Mouse (Mus musculus): ENCODE measurements around the gene Ggact. TPM values are rescaled to one million over a fixed set of nuclear protein-coding genes. Genes with fewer than 3 reads are reported as not detected.
A peak's percentile ranks its signal among the peaks of the same experiment; 100 is the strongest.

Ggact gene
- polyA plus RNA-seq, 1 experiment from 2014 or later, result 14.2 TPM

- Histone ChIP-seq H3K9ac (ENCODE audit: low read depth, low read length) (no peak overlapping the region), H3K27me3 (ENCODE audit: control insufficient read depth, insufficient read depth, low read length) (no peaks in the 10 kb centered on the region), H3K36me3 (ENCODE audit: control insufficient read depth, insufficient read depth, low read length) (peaks cover 12% of the 10 kb centered on the region; the same call in 1 of the 2 replicates), H3K4me3 (ENCODE audit: low read length) (no peak overlapping the region), H3K4me2 (replicated peaks; ENCODE audit: low read depth, low read length) (no peak overlapping the region), H3K4me1 (ENCODE audit: control insufficient read depth, insufficient read depth, low read length) (no peaks in the 10 kb centered on the region), H3K9me3 (ENCODE audit: control insufficient read depth, low read length) (no peaks in the 10 kb centered on the region), H3K27ac (ENCODE audit: low read depth, low read length) (no peak overlapping the region)
- 53% methylated on average over 5 of the region's 5 CpGs for WGBS
- no peak for ATAC-seq (ENCODE audit: low FRiP score, low TSS enrichment)
Measured at GRCm38 (mm10) chr14:122920011-122920410, 6.5 kb upstream of the Ggact start.

DNA sequence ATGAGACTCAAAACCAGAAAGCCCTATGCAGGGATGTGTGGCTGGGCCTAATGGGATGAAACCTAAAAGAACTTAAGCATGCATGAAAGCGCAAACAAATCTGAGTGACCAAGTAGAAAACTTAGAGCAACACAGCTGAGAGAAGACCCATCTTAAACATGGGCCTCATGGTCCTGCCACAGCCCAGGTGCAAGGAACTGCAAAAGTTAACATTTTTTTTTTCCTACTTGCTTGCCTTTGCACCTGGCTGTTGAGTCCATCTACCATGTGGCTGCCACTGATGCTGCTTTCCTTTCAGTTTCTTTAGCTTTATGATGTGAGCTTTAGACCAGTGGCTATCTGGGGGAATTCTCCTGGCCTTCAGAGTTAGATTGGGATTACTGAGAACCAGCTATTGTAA lies 4.1 kb upstream of the Ggact start:
- Histone ChIP-seq H3K36me3 (ENCODE audit: control insufficient read depth, insufficient read depth, low read length) (peaks cover 12% of the 10 kb centered on the region; the same call in 1 of the 2 replicates), H3K27me3 (ENCODE audit: control insufficient read depth, insufficient read depth, low read length) (no peaks in the 10 kb centered on the region), H3K9me3 (ENCODE audit: control insufficient read depth, low read length) (no peaks in the 10 kb centered on the region), H3K9ac (ENCODE audit: low read depth, low read length) (no peak overlapping the region), H3K4me1 (ENCODE audit: control insufficient read depth, insufficient read depth, low read length) (no peaks in the 10 kb centered on the region), H3K27ac (ENCODE audit: low read depth, low read length) (no peak overlapping the region), H3K4me3 (ENCODE audit: low read length) (no peak overlapping the region), H3K4me2 (replicated peaks; ENCODE audit: low read depth, low read length) (no peak overlapping the region)
- 81% methylated on average over 1 of the region's 1 CpGs for WGBS
- ATAC-seq (ENCODE audit: low FRiP score, low TSS enrichment), result no peak

DNA sequence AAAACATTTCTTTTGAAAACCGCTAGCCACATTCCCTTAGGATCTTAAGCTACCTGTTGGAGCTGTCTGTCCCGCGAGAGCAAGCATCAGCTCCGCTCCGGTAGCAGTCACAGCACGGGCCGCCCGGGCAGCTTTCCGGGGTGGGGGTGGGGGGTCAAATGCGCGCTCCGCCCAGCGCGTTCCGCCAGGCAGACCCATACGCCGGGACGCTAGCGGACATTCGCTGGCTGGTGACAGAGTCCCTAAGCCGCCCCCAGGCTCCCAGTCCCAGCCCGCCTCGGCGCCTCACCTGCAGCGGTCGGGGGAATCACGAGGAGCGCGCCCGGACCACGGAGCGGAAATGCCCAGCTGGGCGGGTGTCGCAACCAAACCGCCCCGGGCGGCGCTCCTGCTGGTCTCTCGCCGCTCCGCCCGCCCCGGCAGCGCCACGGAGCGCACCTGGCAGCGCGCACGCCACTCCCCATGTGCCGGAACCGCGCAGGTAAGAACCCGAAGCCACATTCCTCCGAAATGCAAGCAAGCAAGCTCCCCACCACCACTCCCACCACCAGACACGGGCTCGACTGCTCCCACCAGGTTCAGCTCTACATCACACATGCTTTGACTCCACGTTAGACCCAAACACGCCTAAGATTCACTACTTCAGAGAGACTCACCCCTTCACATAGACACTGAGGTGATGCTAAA lies 602 bp downstream of the Ggact start:
- H3K27ac ChIP-seq (ENCODE audit: low read depth, low read length), result 0 out of 2 replicates have a peak overlapping the region, but pooled peaks have one; percentile 6
- ATAC-seq (ENCODE audit: low FRiP score, low TSS enrichment), result peak; percentile 91

GRCm38 (mm10) chr14:122912137-122912536 lies 1.4 kb downstream of the Ggact start:
- Histone ChIP-seq H3K27me3 (ENCODE audit: control insufficient read depth, insufficient read depth, low read length) (no peaks in the 10 kb centered on the region), H3K36me3 (ENCODE audit: control insufficient read depth, insufficient read depth, low read length) (no peaks in the 10 kb centered on the region; the same call in 1 of the 2 replicates), H3K4me1 (ENCODE audit: control insufficient read depth, insufficient read depth, low read length) (no peaks in the 10 kb centered on the region), H3K27ac (ENCODE audit: low read depth, low read length) (no peak overlapping the region), H3K9ac (ENCODE audit: low read depth, low read length) (no peak overlapping the region), H3K4me3 (ENCODE audit: low read length) (peak overlapping the region; percentile 64), H3K9me3 (ENCODE audit: control insufficient read depth, low read length) (peaks cover 7% of the 10 kb centered on the region; the same call in 1 of the 2 replicates), H3K4me2 (replicated peaks; ENCODE audit: low read depth, low read length) (peak overlapping the region; percentile 92)
- ATAC-seq (ENCODE audit: low FRiP score, low TSS enrichment), result no peak
- WGBS, result 68% methylated on average over 1 of the region's 1 CpGs

More for the DNA sequence above, 602 bp downstream of the Ggact start:
- WGBS, result under 1% methylated on average over 58 of the region's 58 CpGs
- no peaks in the 10 kb centered on the region for H3K4me1 ChIP-seq (ENCODE audit: control insufficient read depth, insufficient read depth, low read length)
- H3K27me3 ChIP-seq (ENCODE audit: control insufficient read depth, insufficient read depth, low read length), result no peaks in the 10 kb centered on the region
- peak overlapping the region; percentile 64 for H3K4me3 ChIP-seq (ENCODE audit: low read length)
- H3K9me3 ChIP-seq (ENCODE audit: control insufficient read depth, low read length), result peaks cover 7% of the 10 kb centered on the region; the same call in 1 of the 2 replicates
- H3K9ac ChIP-seq (ENCODE audit: low read depth, low read length), result peak overlapping the region; percentile 62
- H3K36me3 ChIP-seq (ENCODE audit: control insufficient read depth, insufficient read depth, low read length), result no peaks in the 10 kb centered on the region; the same call in 1 of the 2 replicates
- peak overlapping the region; percentile 92 for H3K4me2 ChIP-seq (replicated peaks; ENCODE audit: low read depth, low read length)

- no peak overlapping the region for H3K9ac ChIP-seq (ENCODE audit: low read depth, low read length)
Measured at GRCm38 (mm10) chr14:122911265-122911664, 2.3 kb downstream of the Ggact start.

GRCm38 (mm10) chr14:122909368-122910091 lies 4.0 kb downstream of the Ggact start:
- no peaks in the 10 kb centered on the region for H3K36me3 ChIP-seq (ENCODE audit: control insufficient read depth, insufficient read depth, low read length)
- no peak overlapping the region for H3K9ac ChIP-seq (ENCODE audit: low read depth, low read length)
- H3K4me1 ChIP-seq (ENCODE audit: control insufficient read depth, insufficient read depth, low read length), result no peaks in the 10 kb centered on the region
- no peak for ATAC-seq (ENCODE audit: low FRiP score, low TSS enrichment)
- H3K4me2 ChIP-seq (replicated peaks; ENCODE audit: low read depth, low read length), result no peak overlapping the region
- H3K9me3 ChIP-seq (ENCODE audit: control insufficient read depth, low read length), result peaks cover 7% of the 10 kb centered on the region; the same call in 1 of the 2 replicates
- H3K4me3 ChIP-seq (ENCODE audit: low read length), result no peak overlapping the region
- no peak overlapping the region for H3K27ac ChIP-seq (ENCODE audit: low read depth, low read length)
- no peaks in the 10 kb centered on the region for H3K27me3 ChIP-seq (ENCODE audit: control insufficient read depth, insufficient read depth, low read length)
- WGBS, result 65% methylated on average over 5 of the region's 5 CpGs

More at GRCm38 (mm10) chr14:122911265-122911664, 2.3 kb downstream of the Ggact start:
- Histone ChIP-seq H3K27ac (ENCODE audit: low read depth, low read length) (no peak overlapping the region), H3K9me3 (ENCODE audit: control insufficient read depth, low read length) (peaks cover 7% of the 10 kb centered on the region; the same call in 1 of the 2 replicates), H3K27me3 (ENCODE audit: control insufficient read depth, insufficient read depth, low read length) (no peaks in the 10 kb centered on the region), H3K4me2 (replicated peaks; ENCODE audit: low read depth, low read length) (no peak overlapping the region), H3K36me3 (ENCODE audit: control insufficient read depth, insufficient read depth, low read length) (no peaks in the 10 kb centered on the region; the same call in 1 of the 2 replicates), H3K4me1 (ENCODE audit: control insufficient read depth, insufficient read depth, low read length) (no peaks in the 10 kb centered on the region), H3K4me3 (ENCODE audit: low read length) (no peak overlapping the region)
- ATAC-seq (ENCODE audit: low FRiP score, low TSS enrichment), result no peak

DNA sequence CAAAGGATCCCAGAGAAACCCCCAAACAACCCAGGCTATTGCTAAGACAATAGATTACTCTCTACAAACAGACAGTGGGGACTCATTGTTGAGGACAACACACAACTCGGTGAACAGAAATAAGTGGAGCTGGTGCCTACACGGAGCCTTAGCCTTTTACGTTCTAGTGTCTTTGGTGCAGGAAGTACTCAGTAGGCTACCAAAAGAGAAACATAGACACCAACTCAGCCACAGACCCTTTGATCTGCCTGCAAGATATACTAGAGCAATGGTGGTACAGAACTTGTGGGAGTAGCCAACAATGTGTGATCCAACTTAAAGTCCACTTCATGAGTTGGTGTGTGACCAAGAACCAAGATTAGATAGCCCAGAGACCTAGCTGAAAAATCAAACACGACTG lies 5.5 kb downstream of the Ggact start:
- no peak overlapping the region for H3K27ac ChIP-seq (ENCODE audit: low read depth, low read length)
- 97% methylated on average over 4 of the region's 4 CpGs for WGBS

DNA sequence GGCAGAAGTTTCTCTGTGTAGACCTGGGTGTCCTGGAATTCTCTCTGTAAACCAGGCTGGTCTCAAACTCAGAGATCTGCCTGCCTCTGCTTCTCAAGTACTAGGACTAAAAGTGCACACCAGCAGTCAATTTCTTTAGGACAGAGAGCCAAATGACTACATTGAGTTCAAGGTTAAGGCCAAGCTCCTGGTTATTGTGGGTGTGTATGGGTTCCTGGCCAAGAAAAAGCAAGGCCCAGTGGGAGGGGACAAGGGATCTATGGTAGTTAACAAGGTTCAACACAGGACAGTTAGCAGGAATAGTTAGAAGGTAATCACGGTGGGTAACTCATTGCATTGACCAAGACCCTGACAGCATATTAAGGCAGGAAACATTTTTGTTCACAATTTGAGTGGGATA lies 8.6 kb downstream of the Ggact start:
- H3K4me2 ChIP-seq (replicated peaks; ENCODE audit: low read depth, low read length), result no peak overlapping the region
- 90% methylated on average over 1 of the region's 1 CpGs for WGBS

More for the DNA sequence above, 5.5 kb downstream of the Ggact start:
- H3K9ac ChIP-seq (ENCODE audit: low read depth, low read length), result no peak overlapping the region
- H3K9me3 ChIP-seq (ENCODE audit: control insufficient read depth, low read length), result peaks cover 7% of the 10 kb centered on the region; the same call in 1 of the 2 replicates
- ATAC-seq (ENCODE audit: low FRiP score, low TSS enrichment), result no peak
- no peaks in the 10 kb centered on the region for H3K36me3 ChIP-seq (ENCODE audit: control insufficient read depth, insufficient read depth, low read length)
- H3K4me1 ChIP-seq (ENCODE audit: control insufficient read depth, insufficient read depth, low read length), result no peaks in the 10 kb centered on the region
- no peak overlapping the region for H3K4me3 ChIP-seq (ENCODE audit: low read length)
- no peaks in the 10 kb centered on the region for H3K27me3 ChIP-seq (ENCODE audit: control insufficient read depth, insufficient read depth, low read length)
- H3K4me2 ChIP-seq (replicated peaks; ENCODE audit: low read depth, low read length), result no peak overlapping the region

GRCm38 (mm10) chr14:122903923-122904351 lies 9.6 kb downstream of the Ggact start:
- Histone ChIP-seq H3K27ac (ENCODE audit: low read depth, low read length) (no peak overlapping the region), H3K4me3 (ENCODE audit: low read length) (no peak overlapping the region), H3K4me2 (replicated peaks; ENCODE audit: low read depth, low read length) (no peak overlapping the region), H3K9ac (ENCODE audit: low read depth, low read length) (no peak overlapping the region), H3K9me3 (ENCODE audit: control insufficient read depth, low read length) (peaks cover 7% of the 10 kb centered on the region; the same call in 1 of the 2 replicates), H3K27me3 (ENCODE audit: control insufficient read depth, insufficient read depth, low read length) (no peaks in the 10 kb centered on the region), H3K4me1 (ENCODE audit: control insufficient read depth, insufficient read depth, low read length) (no peaks in the 10 kb centered on the region; the same call in 1 of the 2 replicates), H3K36me3 (ENCODE audit: control insufficient read depth, insufficient read depth, low read length) (no peaks in the 10 kb centered on the region)
- no peak for ATAC-seq (ENCODE audit: low FRiP score, low TSS enrichment)
- WGBS, result 57% methylated on average over 2 of the region's 2 CpGs

More for the DNA sequence above, 8.6 kb downstream of the Ggact start:
- H3K4me1 ChIP-seq (ENCODE audit: control insufficient read depth, insufficient read depth, low read length), result no peaks in the 10 kb centered on the region; the same call in 1 of the 2 replicates
- H3K27me3 ChIP-seq (ENCODE audit: control insufficient read depth, insufficient read depth, low read length), result no peaks in the 10 kb centered on the region
- no peak overlapping the region for H3K9ac ChIP-seq (ENCODE audit: low read depth, low read length)
- no peak overlapping the region for H3K4me3 ChIP-seq (ENCODE audit: low read length)
- peaks cover 7% of the 10 kb centered on the region; the same call in 1 of the 2 replicates for H3K9me3 ChIP-seq (ENCODE audit: control insufficient read depth, low read length)
- ATAC-seq (ENCODE audit: low FRiP score, low TSS enrichment), result no peak
- H3K27ac ChIP-seq (ENCODE audit: low read depth, low read length), result no peak overlapping the region
- no peaks in the 10 kb centered on the region for H3K36me3 ChIP-seq (ENCODE audit: control insufficient read depth, insufficient read depth, low read length)

Measured in kidney, embryonic 14.5 days (tissue).